Mouse (Mus musculus): ENCODE measurements around the gene Psmb8. TPM values are rescaled to one million over a fixed set of nuclear protein-coding genes. Genes with fewer than 3 reads are reported as not detected.

The Psmb8 gene
- polyA plus RNA-seq, 1 experiment: 293 TPM

- Histone ChIP-seq H3K4me1 (ENCODE audit: control insufficient read depth, insufficient read depth, insufficient read length, low read length) (no peaks in the 10 kb centered on the region), H3K27me3 (ENCODE audit: control insufficient read depth, insufficient read depth, low read length) (no peaks in the 10 kb centered on the region), H3K36me3 (ENCODE audit: control insufficient read depth, insufficient read depth, low read length) (no peaks in the 10 kb centered on the region), H3K4me3 (ENCODE audit: low read depth, low read length) (0 out of 2 replicates have a peak within 1 kb of the TSS, but pooled peaks have one; percentile 2), H3K27ac (ENCODE audit: insufficient read depth, low read depth, low read length) (peak within 1 kb of the TSS; percentile 36)
- WGBS: 45% methylated on average over 3 of the region's 3 CpGs
- TF ChIP-seq POLR2A (IDR thresholded peaks at IDR 0.05; ENCODE audit: low read depth, low read length) (no peak), CTCF (IDR thresholded peaks at IDR 0.05; ENCODE audit: extremely low read depth, insufficient read length, insufficient replicate concordance, low read depth, low read length) (no peak)
Measured at GRCm38 (mm10) chr17:34238706-34239105, 41.2 kb downstream of the Psmb8 start, which contains the start of gene H2-Ob. H2-Ob (plus strand) TSS chr17:34238903.

- TF ChIP-seq CTCF (IDR thresholded peaks at IDR 0.05; ENCODE audit: extremely low read depth, insufficient read length, insufficient replicate concordance, low read depth, low read length) (no peak), POLR2A (IDR thresholded peaks at IDR 0.05; ENCODE audit: low read depth, low read length) (no peak)
- H3K4me1 ChIP-seq (ENCODE audit: control insufficient read depth, insufficient read depth, insufficient read length, low read length): no peaks in the 10 kb centered on the region
- 45% methylated on average over 10 of the region's 10 CpGs for WGBS
- no peaks in the 10 kb centered on the region for H3K36me3 ChIP-seq (ENCODE audit: control insufficient read depth, insufficient read depth, low read length)
- peak overlapping the region; percentile 79 for H3K27ac ChIP-seq (ENCODE audit: insufficient read depth, low read depth, low read length)
- H3K27me3 ChIP-seq (ENCODE audit: control insufficient read depth, insufficient read depth, low read length): no peaks in the 10 kb centered on the region
- peak overlapping the region; percentile 4; the same call in 1 of the 2 replicates for H3K4me3 ChIP-seq (ENCODE audit: low read depth, low read length)
Measured at GRCm38 (mm10) chr17:34239601-34240041, 42.1 kb downstream of the Psmb8 start.

GRCm38 (mm10) chr17:34240366-34240765, 42.8 kb downstream of the Psmb8 start:
- no peak overlapping the region for H3K4me3 ChIP-seq (ENCODE audit: low read depth, low read length)
- WGBS: 60% methylated on average over 3 of the region's 3 CpGs

DNA sequence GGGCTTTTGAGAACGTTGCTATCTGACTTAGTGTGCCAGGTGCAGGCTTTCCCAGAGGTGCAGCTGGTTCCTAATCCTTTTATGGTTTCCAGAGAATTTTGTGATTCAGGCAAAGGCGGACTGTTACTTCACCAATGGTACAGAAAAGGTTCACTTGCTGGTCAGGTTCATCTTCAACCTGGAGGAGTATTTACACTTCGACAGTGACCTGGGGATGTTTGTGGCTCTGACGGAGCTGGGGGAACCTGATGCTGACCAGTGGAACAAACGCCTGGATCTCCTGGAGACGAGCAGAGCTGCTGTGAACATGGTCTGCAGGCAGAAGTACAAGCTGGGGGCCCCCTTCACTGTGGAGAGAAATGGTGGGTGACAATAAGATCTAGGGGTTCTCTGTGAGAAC, 43.4 kb downstream of the Psmb8 start:
- no peaks in the 10 kb centered on the region for H3K27me3 ChIP-seq (ENCODE audit: control insufficient read depth, insufficient read depth, low read length)
- H3K36me3 ChIP-seq (ENCODE audit: control insufficient read depth, insufficient read depth, low read length): no peaks in the 10 kb centered on the region
- TF ChIP-seq CTCF (IDR thresholded peaks at IDR 0.05; ENCODE audit: extremely low read depth, insufficient read length, insufficient replicate concordance, low read depth, low read length) (no peak), POLR2A (IDR thresholded peaks at IDR 0.05; ENCODE audit: low read depth, low read length) (no peak)
- H3K27ac ChIP-seq (ENCODE audit: insufficient read depth, low read depth, low read length): no peak overlapping the region
- no peaks in the 10 kb centered on the region for H3K4me1 ChIP-seq (ENCODE audit: control insufficient read depth, insufficient read depth, insufficient read length, low read length)
- WGBS: 68% methylated on average over 6 of the region's 6 CpGs
- no peak overlapping the region for H3K4me3 ChIP-seq (ENCODE audit: low read depth, low read length)

More at GRCm38 (mm10) chr17:34240366-34240765, 42.8 kb downstream of the Psmb8 start:
- no peaks in the 10 kb centered on the region for H3K27me3 ChIP-seq (ENCODE audit: control insufficient read depth, insufficient read depth, low read length)
- TF ChIP-seq CTCF (IDR thresholded peaks at IDR 0.05; ENCODE audit: extremely low read depth, insufficient read length, insufficient replicate concordance, low read depth, low read length) (no peak), POLR2A (IDR thresholded peaks at IDR 0.05; ENCODE audit: low read depth, low read length) (no peak)
- peak overlapping the region; percentile 79 for H3K27ac ChIP-seq (ENCODE audit: insufficient read depth, low read depth, low read length)
- no peaks in the 10 kb centered on the region for H3K36me3 ChIP-seq (ENCODE audit: control insufficient read depth, insufficient read depth, low read length)
- no peaks in the 10 kb centered on the region for H3K4me1 ChIP-seq (ENCODE audit: control insufficient read depth, insufficient read depth, insufficient read length, low read length)

DNA sequence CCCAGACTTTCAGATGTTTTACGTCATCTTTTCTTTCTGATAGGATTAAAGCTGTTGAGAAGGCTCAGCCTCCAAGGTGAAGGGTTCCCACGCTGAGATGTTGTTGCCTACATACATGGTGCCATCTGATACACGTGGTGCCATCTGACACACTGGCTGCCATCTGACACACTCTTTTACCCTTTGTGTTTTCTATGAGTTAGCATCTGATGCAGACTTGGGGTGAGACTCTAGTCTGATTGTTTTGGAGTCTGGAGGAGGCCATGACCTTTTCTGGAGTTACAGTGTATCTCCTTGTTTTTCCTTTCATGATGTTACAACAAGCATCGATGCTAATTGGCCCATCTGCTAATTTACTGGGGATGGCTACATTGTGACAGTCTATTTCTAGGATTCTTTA, 47.1 kb downstream of the Psmb8 start:
- Histone ChIP-seq H3K27ac (ENCODE audit: insufficient read depth, low read depth, low read length) (no peak overlapping the region), H3K4me1 (ENCODE audit: control insufficient read depth, insufficient read depth, insufficient read length, low read length) (no peaks in the 10 kb centered on the region), H3K4me3 (ENCODE audit: low read depth, low read length) (no peak overlapping the region), H3K27me3 (ENCODE audit: control insufficient read depth, insufficient read depth, low read length) (no peaks in the 10 kb centered on the region), H3K36me3 (ENCODE audit: control insufficient read depth, insufficient read depth, low read length) (no peaks in the 10 kb centered on the region)
- no peak for TF ChIP-seq CTCF (IDR thresholded peaks at IDR 0.05; ENCODE audit: extremely low read depth, insufficient read length, insufficient replicate concordance, low read depth, low read length)
- TF ChIP-seq POLR2A (IDR thresholded peaks at IDR 0.05; ENCODE audit: low read depth, low read length): no peak
- 77% methylated on average over 4 of the region's 4 CpGs for WGBS

DNA sequence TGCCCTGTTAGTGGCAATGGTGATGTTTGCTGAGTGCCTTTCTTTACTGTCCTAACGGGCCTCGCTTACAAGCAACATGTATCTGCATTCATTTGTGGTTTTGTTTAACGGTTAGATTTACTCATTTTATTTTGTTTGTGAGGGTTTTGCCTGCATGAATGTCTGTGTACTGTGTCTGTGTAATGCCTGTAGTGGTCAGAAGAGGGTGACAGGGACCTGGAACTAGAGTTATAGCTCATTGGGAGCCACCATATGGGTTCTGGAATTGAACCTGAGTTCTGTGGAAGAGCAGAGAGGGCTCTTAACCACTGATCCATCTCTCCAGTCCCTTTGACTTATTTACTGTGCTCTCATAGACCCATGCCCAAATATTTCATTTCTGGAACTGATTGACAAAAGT, 49.5 kb downstream of the Psmb8 start:
- 81% methylated on average over 3 of the region's 3 CpGs for WGBS
- TF ChIP-seq CTCF (IDR thresholded peaks at IDR 0.05; ENCODE audit: extremely low read depth, insufficient read length, insufficient replicate concordance, low read depth, low read length): no peak
- no peak for TF ChIP-seq POLR2A (IDR thresholded peaks at IDR 0.05; ENCODE audit: low read depth, low read length)
- no peaks in the 10 kb centered on the region for H3K4me1 ChIP-seq (ENCODE audit: control insufficient read depth, insufficient read depth, insufficient read length, low read length)
- H3K27me3 ChIP-seq (ENCODE audit: control insufficient read depth, insufficient read depth, low read length): no peaks in the 10 kb centered on the region
- no peaks in the 10 kb centered on the region for H3K36me3 ChIP-seq (ENCODE audit: control insufficient read depth, insufficient read depth, low read length)
- no peak overlapping the region for H3K4me3 ChIP-seq (ENCODE audit: low read depth, low read length)
- H3K27ac ChIP-seq (ENCODE audit: insufficient read depth, low read depth, low read length): no peak overlapping the region

DNA sequence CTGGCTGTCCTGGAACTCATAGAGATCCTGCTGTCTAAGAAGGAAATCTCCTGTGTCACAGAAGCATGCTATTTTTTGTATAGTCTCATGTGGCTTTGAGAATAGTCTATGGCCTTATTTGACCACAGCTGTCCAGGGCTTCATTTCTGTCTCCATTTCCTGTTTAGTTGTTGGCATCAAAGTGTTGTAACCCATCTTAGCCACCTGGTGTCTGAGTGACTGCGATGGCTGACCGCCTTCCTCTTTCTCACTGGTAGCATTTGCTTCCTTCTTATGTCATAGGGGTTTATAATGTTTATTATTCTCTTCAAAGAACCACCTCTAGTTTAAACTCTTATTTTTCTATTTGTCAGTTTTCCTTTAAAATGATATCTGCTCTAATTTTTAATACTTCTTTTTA, 51.2 kb downstream of the Psmb8 start:
- no peak overlapping the region for H3K4me3 ChIP-seq (ENCODE audit: low read depth, low read length)
- no peaks in the 10 kb centered on the region for H3K4me1 ChIP-seq (ENCODE audit: control insufficient read depth, insufficient read depth, insufficient read length, low read length)
- no peaks in the 10 kb centered on the region for H3K27me3 ChIP-seq (ENCODE audit: control insufficient read depth, insufficient read depth, low read length)
- WGBS: 51% methylated on average over 2 of the region's 2 CpGs
- H3K27ac ChIP-seq (ENCODE audit: insufficient read depth, low read depth, low read length): no peak overlapping the region
- no peaks in the 10 kb centered on the region for H3K36me3 ChIP-seq (ENCODE audit: control insufficient read depth, insufficient read depth, low read length)
- no peak for TF ChIP-seq CTCF (IDR thresholded peaks at IDR 0.05; ENCODE audit: extremely low read depth, insufficient read length, insufficient replicate concordance, low read depth, low read length)
- TF ChIP-seq POLR2A (IDR thresholded peaks at IDR 0.05; ENCODE audit: low read depth, low read length): no peak
